Mouse (Mus musculus) E14TG2a.4 (cell line): ENCODE measurements around the gene Kbtbd12.

Experiments
- H3K27me3 ChIP-seq: 2 replicates; pipeline ENCODE4 v1.6.1; 2014; ENCODE audit warnings: low read length, control low read depth; ENCODE audit not compliant: insufficient read depth
- H3K36me3 ChIP-seq: 2 replicates; pipeline ENCODE4 v1.6.1; 2014; ENCODE audit warnings: low read length, control low read depth; ENCODE audit not compliant: insufficient read depth
- H3K4me1 ChIP-seq: replicated peaks from 2 replicates; pipeline ENCODE4 v1.6.1; 2014; ENCODE audit warnings: low read depth, low read length, control low read depth
- H3K4me3 ChIP-seq: replicated peaks from 2 replicates; pipeline ENCODE4 v1.5.1; 2014; ENCODE audit warnings: mild to moderate bottlenecking, low read length
- H3K9me3 ChIP-seq: 2 replicates; pipeline ENCODE4 v1.6.1; 2014; ENCODE audit warnings: low read length, control low read depth
- CTCF ChIP-seq: conservative IDR thresholded peaks from 2 replicates; pipeline ENCODE4 v1.5.1; 2014; ENCODE audit warnings: low read length
- NANOG ChIP-seq: IDR thresholded peaks from 2 replicates; pipeline ENCODE4 v1.6.1; 2014; ENCODE audit warnings: borderline replicate concordance, low read length, mixed read lengths
- POU5F1 ChIP-seq: IDR thresholded peaks from 2 replicates; pipeline ENCODE4 v1.6.1; 2014; ENCODE audit warnings: low read length, borderline replicate concordance

Gene Kbtbd12

GRCm38 (mm10) chr6:88583950-88584349, 53.8 kb downstream of the Kbtbd12 start:
- Histone ChIP-seq H3K4me3 (no peak overlapping the region), H3K4me1 (no peaks in the 10 kb centered on the region), H3K9me3 (no peaks in the 10 kb centered on the region), H3K27me3 (peaks cover 3% of the 10 kb centered on the region; the same call in 1 of the 2 replicates), H3K36me3 (no peaks in the 10 kb centered on the region)
- TF ChIP-seq CTCF (no peak), POU5F1 (no peak), NANOG (no peak)

- Histone ChIP-seq H3K9me3 (no peaks in the 10 kb centered on the region), H3K4me1 (0 out of 2 replicates have a peak, but pooled peaks cover 4% of the 10 kb centered on the region), H3K4me3 (no peak overlapping the region), H3K36me3 (no peaks in the 10 kb centered on the region), H3K27me3 (no peaks in the 10 kb centered on the region)
- TF ChIP-seq POU5F1 (no peak), NANOG (no peak), CTCF (no peak)
Measured at GRCm38 (mm10) chr6:88576495-88576894, 61.3 kb downstream of the Kbtbd12 start.

- Histone ChIP-seq H3K27me3 (0 out of 2 replicates have a peak, but pooled peaks cover 8% of the 10 kb centered on the region), H3K4me1 (no peaks in the 10 kb centered on the region), H3K9me3 (no peaks in the 10 kb centered on the region), H3K36me3 (no peaks in the 10 kb centered on the region), H3K4me3 (no peak overlapping the region)
- TF ChIP-seq NANOG (no peak), CTCF (no peak), POU5F1 (no peak)
Measured at GRCm38 (mm10) chr6:88566676-88567075, 71.1 kb downstream of the Kbtbd12 start.

- H3K27me3 ChIP-seq: 0 out of 2 replicates have a peak, but pooled peaks cover 8% of the 10 kb centered on the region
- H3K9me3 ChIP-seq: no peaks in the 10 kb centered on the region
Measured at GRCm38 (mm10) chr6:88565033-88565432, 72.7 kb downstream of the Kbtbd12 start.

GRCm38 (mm10) chr6:88560156-88560555, 77.6 kb downstream of the Kbtbd12 start:
- peaks cover 7% of the 10 kb centered on the region for H3K4me1 ChIP-seq
- no peak for TF ChIP-seq CTCF
- no peak for TF ChIP-seq POU5F1
- no peak for TF ChIP-seq NANOG
- H3K4me3 ChIP-seq: no peak overlapping the region
- no peaks in the 10 kb centered on the region for H3K36me3 ChIP-seq
- 0 out of 2 replicates have a peak, but pooled peaks cover 8% of the 10 kb centered on the region for H3K27me3 ChIP-seq
- H3K9me3 ChIP-seq: no peaks in the 10 kb centered on the region

More at GRCm38 (mm10) chr6:88565033-88565432, 72.7 kb downstream of the Kbtbd12 start:
- Histone ChIP-seq H3K4me3 (no peak overlapping the region), H3K36me3 (no peaks in the 10 kb centered on the region), H3K4me1 (no peaks in the 10 kb centered on the region)
- TF ChIP-seq POU5F1: no peak
- no peak for TF ChIP-seq NANOG
- peak; percentile 30 for TF ChIP-seq CTCF

GRCm38 (mm10) chr6:88559688-88560087, 78.1 kb downstream of the Kbtbd12 start:
- H3K4me1 ChIP-seq: peaks cover 7% of the 10 kb centered on the region
- H3K4me3 ChIP-seq: no peak overlapping the region
- no peaks in the 10 kb centered on the region for H3K36me3 ChIP-seq
- no peaks in the 10 kb centered on the region for H3K9me3 ChIP-seq
- TF ChIP-seq NANOG: no peak
- TF ChIP-seq POU5F1: no peak
- no peak for TF ChIP-seq CTCF
- 0 out of 2 replicates have a peak, but pooled peaks cover 5% of the 10 kb centered on the region for H3K27me3 ChIP-seq

GRCm38 (mm10) chr6:88558076-88558475, 79.7 kb downstream of the Kbtbd12 start:
- Histone ChIP-seq H3K36me3 (no peaks in the 10 kb centered on the region), H3K27me3 (no peaks in the 10 kb centered on the region), H3K4me3 (no peak overlapping the region), H3K4me1 (peaks cover 7% of the 10 kb centered on the region), H3K9me3 (no peaks in the 10 kb centered on the region)
- TF ChIP-seq POU5F1 (no peak), CTCF (no peak), NANOG (no peak)

GRCm38 (mm10) chr6:88557548-88557947, 80.2 kb downstream of the Kbtbd12 start:
- H3K27me3 ChIP-seq: no peaks in the 10 kb centered on the region
- no peak overlapping the region for H3K4me3 ChIP-seq
- H3K36me3 ChIP-seq: no peaks in the 10 kb centered on the region
- no peaks in the 10 kb centered on the region for H3K9me3 ChIP-seq
- TF ChIP-seq NANOG (no peak), CTCF (no peak), POU5F1 (no peak)
- peaks cover 7% of the 10 kb centered on the region for H3K4me1 ChIP-seq

- no peak for TF ChIP-seq NANOG
- TF ChIP-seq CTCF: no peak
- TF ChIP-seq POU5F1: no peak
- Histone ChIP-seq H3K9me3 (no peaks in the 10 kb centered on the region), H3K27me3 (peaks cover 22% of the 10 kb centered on the region), H3K36me3 (no peaks in the 10 kb centered on the region), H3K4me3 (no peak overlapping the region), H3K4me1 (peaks cover 9% of the 10 kb centered on the region)
Measured at GRCm38 (mm10) chr6:88549916-88550315, 87.8 kb downstream of the Kbtbd12 start.
